Mouse (Mus musculus): Measurements from ENCODE around the gene Pdzd2. TPM values are rescaled to one million over a fixed set of nuclear protein-coding genes. Genes with fewer than 3 reads are reported as not detected.

Gene Pdzd2
- polyA plus RNA-seq, 1 experiment from 2014 or later: 39.8 TPM

- peaks cover 27% of the 10 kb centered on the region; the same call in 1 of the 2 replicates for H3K36me3 ChIP-seq
- WGBS: 84% methylated on average over 4 of the region's 4 CpGs
- H3K4me2 ChIP-seq: no peak overlapping the region
- H3K27me3 ChIP-seq: no peaks in the 10 kb centered on the region
- no peaks in the 10 kb centered on the region for H3K4me1 ChIP-seq
- no peak overlapping the region for H3K4me3 ChIP-seq
- ATAC-seq (ENCODE audit: insufficient number of reproducible peaks, low FRiP score, low TSS enrichment, low read depth): no peak
- H3K9ac ChIP-seq: no peak overlapping the region
- H3K9me3 ChIP-seq: no peaks in the 10 kb centered on the region
- H3K27ac ChIP-seq: no peak overlapping the region
These were observed 375.6 kb downstream of the Pdzd2 start for GRCm38 (mm10) chr15:12364096-12364495.

DNA sequence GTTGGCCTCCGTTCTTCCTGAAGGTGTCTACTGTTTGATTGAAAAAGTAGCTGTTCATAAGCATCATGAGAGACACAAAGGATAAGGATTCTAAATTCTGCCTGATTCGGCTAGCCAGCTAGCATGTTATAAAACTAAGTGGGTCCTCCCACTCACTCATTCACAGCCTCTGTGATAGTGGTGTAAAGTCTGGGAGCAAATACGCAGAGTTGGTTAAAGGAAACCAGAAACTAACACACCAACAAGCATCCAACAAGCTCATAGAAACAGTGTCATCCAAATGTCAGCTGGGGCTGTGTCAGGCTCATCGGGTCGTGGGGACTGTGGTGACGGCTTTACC is 377.1 kb downstream of the Pdzd2 start:
- no peak overlapping the region for H3K4me2 ChIP-seq
- H3K4me3 ChIP-seq: no peak overlapping the region
- no peaks in the 10 kb centered on the region for H3K9me3 ChIP-seq
- H3K9ac ChIP-seq: no peak overlapping the region
- peaks cover 26% of the 10 kb centered on the region; the same call in 1 of the 2 replicates for H3K36me3 ChIP-seq
- ATAC-seq (ENCODE audit: insufficient number of reproducible peaks, low FRiP score, low TSS enrichment, low read depth): no peak
- no peaks in the 10 kb centered on the region for H3K27me3 ChIP-seq
- no peak overlapping the region for H3K27ac ChIP-seq
- H3K4me1 ChIP-seq: no peaks in the 10 kb centered on the region
- 86% methylated on average over 6 of the region's 6 CpGs for WGBS

GRCm38 (mm10) chr15:12362001-12362700 is 377.6 kb downstream of the Pdzd2 start:
- WGBS: 91% methylated on average over 14 of the region's 14 CpGs
- Histone ChIP-seq H3K4me1 (no peaks in the 10 kb centered on the region), H3K36me3 (peaks cover 23% of the 10 kb centered on the region; the same call in 1 of the 2 replicates), H3K27ac (no peak overlapping the region), H3K9me3 (no peaks in the 10 kb centered on the region), H3K9ac (no peak overlapping the region), H3K4me3 (no peak overlapping the region), H3K27me3 (no peaks in the 10 kb centered on the region), H3K4me2 (no peak overlapping the region)
- no peak for ATAC-seq (ENCODE audit: insufficient number of reproducible peaks, low FRiP score, low TSS enrichment, low read depth)

GRCm38 (mm10) chr15:12360519-12361212 is 379.1 kb downstream of the Pdzd2 start:
- H3K4me3 ChIP-seq: no peak overlapping the region
- H3K9me3 ChIP-seq: no peaks in the 10 kb centered on the region
- H3K36me3 ChIP-seq: peaks cover 28% of the 10 kb centered on the region
- no peak overlapping the region for H3K4me2 ChIP-seq
- no peaks in the 10 kb centered on the region for H3K4me1 ChIP-seq
- 71% methylated on average over 19 of the region's 19 CpGs for WGBS
- H3K27ac ChIP-seq: no peak overlapping the region
- no peak for ATAC-seq (ENCODE audit: insufficient number of reproducible peaks, low FRiP score, low TSS enrichment, low read depth)
- H3K27me3 ChIP-seq: no peaks in the 10 kb centered on the region
- H3K9ac ChIP-seq: no peak overlapping the region

DNA sequence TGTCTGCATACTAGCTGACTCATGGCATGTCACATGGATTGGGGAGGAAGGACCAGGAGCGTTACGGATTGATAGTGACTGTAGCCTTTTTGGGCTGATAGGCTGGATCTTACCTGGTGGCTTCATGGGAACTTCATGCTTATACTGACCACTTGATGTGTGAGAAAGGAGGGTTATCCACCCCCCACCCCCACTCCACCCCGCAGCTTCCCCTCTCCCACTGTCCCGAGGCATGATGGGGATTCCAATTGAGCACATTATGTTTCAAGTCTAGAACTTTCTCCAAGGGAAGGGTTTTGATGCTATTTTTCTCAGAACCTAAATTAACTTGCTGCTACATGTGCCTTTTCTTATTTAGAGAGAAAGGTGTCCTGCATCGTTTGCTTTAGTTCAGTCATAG is 381.3 kb downstream of the Pdzd2 start:
- Histone ChIP-seq H3K4me3 (no peak overlapping the region), H3K4me1 (no peaks in the 10 kb centered on the region), H3K4me2 (no peak overlapping the region), H3K27ac (no peak overlapping the region), H3K36me3 (peaks cover 46% of the 10 kb centered on the region), H3K9me3 (no peaks in the 10 kb centered on the region), H3K27me3 (no peaks in the 10 kb centered on the region), H3K9ac (no peak overlapping the region)
- 95% methylated on average over 5 of the region's 5 CpGs for WGBS
- no peak for ATAC-seq (ENCODE audit: insufficient number of reproducible peaks, low FRiP score, low TSS enrichment, low read depth)

DNA sequence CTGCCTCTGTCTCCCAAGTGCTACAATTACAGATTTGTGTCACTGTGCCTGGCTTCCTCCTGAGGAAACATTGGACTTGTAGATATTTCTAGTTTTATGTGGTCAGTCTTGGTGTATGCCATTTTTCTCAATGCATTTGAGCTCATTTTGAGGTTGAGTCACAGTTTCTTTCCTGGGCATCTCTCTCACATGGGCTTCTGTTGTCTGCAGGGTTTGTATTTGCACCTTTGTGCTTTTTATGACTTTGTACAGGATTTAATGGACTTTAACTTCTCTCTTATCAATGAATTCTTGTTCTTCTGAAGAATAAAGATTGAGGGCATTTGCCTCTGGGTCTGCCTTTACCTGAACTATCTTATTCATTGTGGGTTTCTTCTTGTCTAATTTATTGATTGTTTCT is 382.3 kb downstream of the Pdzd2 start:
- no peaks in the 10 kb centered on the region for H3K27me3 ChIP-seq
- no peaks in the 10 kb centered on the region for H3K4me1 ChIP-seq
- H3K9me3 ChIP-seq: no peaks in the 10 kb centered on the region
- H3K4me3 ChIP-seq: no peak overlapping the region
- no peak overlapping the region for H3K9ac ChIP-seq
- H3K27ac ChIP-seq: no peak overlapping the region
- ATAC-seq (ENCODE audit: insufficient number of reproducible peaks, low FRiP score, low TSS enrichment, low read depth): no peak
- no peak overlapping the region for H3K4me2 ChIP-seq
- peaks cover 54% of the 10 kb centered on the region for H3K36me3 ChIP-seq

GRCm38 (mm10) chr15:12355907-12356306 is 383.8 kb downstream of the Pdzd2 start:
- no peaks in the 10 kb centered on the region for H3K27me3 ChIP-seq
- H3K36me3 ChIP-seq: peaks cover 65% of the 10 kb centered on the region
- WGBS: 79% methylated on average over 7 of the region's 7 CpGs
- H3K27ac ChIP-seq: no peak overlapping the region
- ATAC-seq (ENCODE audit: insufficient number of reproducible peaks, low FRiP score, low TSS enrichment, low read depth): no peak
- H3K9me3 ChIP-seq: no peaks in the 10 kb centered on the region
- H3K4me2 ChIP-seq: no peak overlapping the region
- H3K4me1 ChIP-seq: no peaks in the 10 kb centered on the region
- no peak overlapping the region for H3K9ac ChIP-seq
- no peak overlapping the region for H3K4me3 ChIP-seq

GRCm38 (mm10) chr15:12355261-12355660 is 384.5 kb downstream of the Pdzd2 start:
- H3K9ac ChIP-seq: no peak overlapping the region
- H3K9me3 ChIP-seq: no peaks in the 10 kb centered on the region
- H3K4me1 ChIP-seq: no peaks in the 10 kb centered on the region
- no peak overlapping the region for H3K4me3 ChIP-seq
- ATAC-seq (ENCODE audit: insufficient number of reproducible peaks, low FRiP score, low TSS enrichment, low read depth): no peak
- no peak overlapping the region for H3K4me2 ChIP-seq
- WGBS: 90% methylated on average over 6 of the region's 6 CpGs
- H3K27ac ChIP-seq: no peak overlapping the region
- peaks cover 64% of the 10 kb centered on the region for H3K36me3 ChIP-seq
- H3K27me3 ChIP-seq: no peaks in the 10 kb centered on the region

DNA sequence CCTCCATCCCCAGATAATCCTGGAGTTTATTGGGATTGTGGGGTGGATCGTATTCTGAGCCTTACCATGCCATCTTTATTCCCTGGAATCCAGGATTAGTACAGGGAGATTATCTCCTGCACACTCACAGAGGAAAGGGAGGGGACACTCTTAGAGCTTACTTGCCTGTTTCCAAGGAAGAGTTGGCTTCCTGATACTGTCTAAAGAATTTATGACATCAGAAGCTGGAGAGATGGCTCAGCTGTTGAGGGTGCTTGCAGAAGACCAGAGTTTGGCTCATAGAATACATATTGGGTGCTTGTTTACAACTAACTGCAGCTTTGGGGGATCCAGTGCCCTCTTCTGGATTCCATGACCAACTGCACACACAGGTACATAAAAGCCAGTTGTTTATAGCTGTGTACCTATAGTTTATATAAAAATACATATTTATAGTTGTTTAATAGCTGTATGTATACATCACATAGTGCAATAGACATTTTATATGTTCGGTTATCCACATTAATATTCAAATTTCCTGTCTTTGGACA is 385.4 kb downstream of the Pdzd2 start:
- WGBS: 92% methylated on average over 2 of the region's 2 CpGs
- H3K9ac ChIP-seq: no peak overlapping the region
- H3K4me1 ChIP-seq: no peaks in the 10 kb centered on the region
- H3K9me3 ChIP-seq: no peaks in the 10 kb centered on the region
- H3K36me3 ChIP-seq: peaks cover 66% of the 10 kb centered on the region
- ATAC-seq (ENCODE audit: insufficient number of reproducible peaks, low FRiP score, low TSS enrichment, low read depth): no peak
- H3K4me2 ChIP-seq: no peak overlapping the region
- no peak overlapping the region for H3K27ac ChIP-seq
- no peaks in the 10 kb centered on the region for H3K27me3 ChIP-seq
- H3K4me3 ChIP-seq: no peak overlapping the region

GRCm38 (mm10) chr15:12351470-12351869 is 388.3 kb downstream of the Pdzd2 start:
- no peak overlapping the region for H3K4me2 ChIP-seq
- H3K4me3 ChIP-seq: no peak overlapping the region
- peaks cover 70% of the 10 kb centered on the region for H3K36me3 ChIP-seq
- WGBS: 96% methylated on average over 7 of the region's 7 CpGs
- H3K27me3 ChIP-seq: no peaks in the 10 kb centered on the region
- H3K27ac ChIP-seq: no peak overlapping the region
- H3K9ac ChIP-seq: no peak overlapping the region
- H3K4me1 ChIP-seq: no peaks in the 10 kb centered on the region
- H3K9me3 ChIP-seq: no peaks in the 10 kb centered on the region
- ATAC-seq (ENCODE audit: insufficient number of reproducible peaks, low FRiP score, low TSS enrichment, low read depth): no peak

GRCm38 (mm10) chr15:12349840-12350239 is 389.9 kb downstream of the Pdzd2 start:
- Histone ChIP-seq H3K9ac (no peak overlapping the region), H3K4me2 (no peak overlapping the region), H3K36me3 (peaks cover 61% of the 10 kb centered on the region), H3K27ac (no peak overlapping the region), H3K4me3 (no peak overlapping the region), H3K4me1 (no peaks in the 10 kb centered on the region), H3K9me3 (no peaks in the 10 kb centered on the region), H3K27me3 (no peaks in the 10 kb centered on the region)
- no peak for ATAC-seq (ENCODE audit: insufficient number of reproducible peaks, low FRiP score, low TSS enrichment, low read depth)
- 80% methylated on average over 5 of the region's 5 CpGs for WGBS

GRCm38 (mm10) chr15:12348950-12349349 is 390.8 kb downstream of the Pdzd2 start:
- Histone ChIP-seq H3K27me3 (no peaks in the 10 kb centered on the region), H3K9ac (no peak overlapping the region), H3K27ac (no peak overlapping the region), H3K4me1 (no peaks in the 10 kb centered on the region), H3K4me3 (no peak overlapping the region), H3K36me3 (peaks cover 59% of the 10 kb centered on the region), H3K4me2 (no peak overlapping the region), H3K9me3 (no peaks in the 10 kb centered on the region)
- WGBS: 83% methylated on average over 3 of the region's 3 CpGs
- ATAC-seq (ENCODE audit: insufficient number of reproducible peaks, low FRiP score, low TSS enrichment, low read depth): no peak

Data from limb, embryonic 15.5 days (tissue).